Mouse (Mus musculus) intestine, embryonic 16.5 days (tissue): ENCODE measurements around the gene Gmeb2. TPM values are rescaled to one million over a fixed set of nuclear protein-coding genes. Genes with fewer than 3 reads are reported as not detected.
"Not testable (repeated sequence)": the region's sequence is repeated elsewhere in the genome, so short reads cannot be mapped to it uniquely, and the experiment has no call there.

Experiments
- ATAC-seq: fragments of 200-750 bp; cut with Nextera tagmentation; 2 replicates; pipeline ENCODE4 v1.8.0; 2017; ENCODE audit warnings: moderate TSS enrichment, moderate library complexity
- H3K27ac ChIP-seq: fragments of 300-500 bp; sonication (generic); 2 replicates; pipeline ENCODE4 v1.5.1; 2014; ENCODE audit warnings: mild to moderate bottlenecking, low read length
- H3K27me3 ChIP-seq: fragments of 300-500 bp; sonication (generic); replicated peaks from 2 replicates; pipeline ENCODE4 v1.6.1; 2014; ENCODE audit warnings: low read length, control low read depth, mixed read lengths; ENCODE audit not compliant: control insufficient read depth, insufficient read depth
- H3K36me3 ChIP-seq: fragments of 300-500 bp; sonication (generic); 2 replicates; pipeline ENCODE4 v1.6.1; 2014; ENCODE audit warnings: low read length, control low read depth; ENCODE audit not compliant: control insufficient read depth, insufficient read depth
- H3K4me1 ChIP-seq: fragments of 300-500 bp; sonication (generic); 2 replicates; pipeline ENCODE4 v1.6.1; 2014; ENCODE audit warnings: low read length, control low read depth, mixed read lengths; ENCODE audit not compliant: control insufficient read depth, insufficient read depth
- H3K4me2 ChIP-seq: fragments of 300-500 bp; sonication (generic); 2 replicates; pipeline ENCODE4 v1.6.1; 2014; ENCODE audit warnings: low read depth, low read length, control low read depth
- H3K4me3 ChIP-seq: fragments of 300-500 bp; sonication (generic); 2 replicates; pipeline ENCODE4 v1.5.1; 2014; ENCODE audit warnings: mild to moderate bottlenecking, low read length
- H3K9ac ChIP-seq: fragments of 300-500 bp; sonication (generic); 2 replicates; pipeline ENCODE4 v1.6.1; 2014; ENCODE audit warnings: low read depth, low read length
- H3K9me3 ChIP-seq: fragments of 300-500 bp; sonication (generic); 2 replicates; pipeline ENCODE4 v1.6.1; 2016; ENCODE audit warnings: low read length, control low read depth; ENCODE audit not compliant: control insufficient read depth
- WGBS: fragments of 180-500 bp; shearing (Covaris S2); extraction: QIAGEN DNeasy Blood & Tissue Kit; methylation state at CpG from one replicate; pipeline ENCODE4 v1.1.7; 2014; 5-methylcytosine and 5-hydroxymethylcytosine counted together
- polyA plus RNA-seq: library from polyadenylated mRNA; unstranded; fragments of >200 nt; fragmentation: Nextera tagmentation; extraction: Ambion mirVana; gene quantifications from 2 replicates; pipeline ENCODE4 v1.2.1, GENCODE M21; 2015

Gmeb2 gene
- polyA plus RNA-seq, result 11.7 and 12.9 TPM in 2 replicates

DNA sequence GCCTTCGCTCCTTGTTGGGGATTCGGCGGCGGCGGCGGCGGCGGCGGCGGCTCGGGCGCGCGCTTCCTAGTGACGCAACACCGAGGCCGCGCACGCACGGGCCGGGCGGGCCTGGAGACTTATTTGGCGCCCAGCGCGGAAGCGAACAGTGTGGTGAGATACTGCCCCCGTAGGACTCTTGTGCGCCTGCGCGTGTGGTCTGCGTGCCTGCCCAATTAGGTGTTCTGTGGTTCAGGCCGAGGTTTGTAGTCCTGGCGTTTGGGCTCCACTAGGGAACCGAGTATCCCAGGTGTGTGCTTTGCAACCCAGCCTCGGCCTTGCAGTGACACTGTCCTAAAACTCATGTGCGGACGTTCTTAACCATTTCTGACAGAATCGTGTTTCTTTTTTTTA is at the start of gene Gmeb2:
Gene Gmeb2 (minus strand): TSS at position 78 of the 393 bp plus-strand sequence.
- H3K36me3 ChIP-seq, H3K27me3 ChIP-seq, H3K9me3 ChIP-seq: not testable (repeated sequence)
- peaks cover 14% of the 10 kb centered on the region for H3K4me1 ChIP-seq
- ATAC-seq, result peak; percentile 98
- peak within 1 kb of the TSS; percentile 67 for H3K4me3 ChIP-seq
- H3K27ac ChIP-seq, result peak within 1 kb of the TSS; percentile 96
- peak within 1 kb of the TSS; percentile 92 for H3K9ac ChIP-seq
- H3K4me2 ChIP-seq, result peak within 1 kb of the TSS; percentile 69
- WGBS, result under 1% methylated on average over 30 of the region's 38 CpGs

DNA sequence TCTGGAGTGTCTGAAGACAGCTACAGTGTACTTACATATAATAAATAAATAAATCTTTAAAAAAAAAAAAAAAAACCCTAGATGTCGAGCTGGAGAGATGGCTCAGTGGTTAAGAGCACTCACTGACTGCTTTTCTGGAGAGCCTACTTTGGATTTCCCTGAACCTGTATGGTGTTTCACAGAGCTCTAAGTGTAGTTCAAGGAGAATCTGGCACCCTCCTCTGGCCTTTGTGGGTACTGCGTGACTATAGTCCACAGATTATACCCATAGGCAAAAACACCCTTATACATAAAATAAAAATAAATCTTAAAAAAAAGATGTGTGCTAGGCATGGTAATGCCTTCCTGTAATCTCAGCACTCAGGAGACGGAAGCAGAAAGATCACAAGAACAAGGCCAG is 46.2 kb upstream of the Gmeb2 start:
- Histone ChIP-seq H3K27me3 (no peaks in the 10 kb centered on the region), H3K4me1 (no peaks in the 10 kb centered on the region), H3K4me2 (no peak overlapping the region), H3K4me3 (no peak overlapping the region), H3K9me3 (no peaks in the 10 kb centered on the region), H3K27ac (no peak overlapping the region), H3K9ac (no peak overlapping the region), H3K36me3 (0 out of 2 replicates have a peak, but pooled peaks cover 5% of the 10 kb centered on the region)
- ATAC-seq, result peak; percentile 56
- WGBS, result 63% methylated on average over 3 of the region's 3 CpGs

DNA sequence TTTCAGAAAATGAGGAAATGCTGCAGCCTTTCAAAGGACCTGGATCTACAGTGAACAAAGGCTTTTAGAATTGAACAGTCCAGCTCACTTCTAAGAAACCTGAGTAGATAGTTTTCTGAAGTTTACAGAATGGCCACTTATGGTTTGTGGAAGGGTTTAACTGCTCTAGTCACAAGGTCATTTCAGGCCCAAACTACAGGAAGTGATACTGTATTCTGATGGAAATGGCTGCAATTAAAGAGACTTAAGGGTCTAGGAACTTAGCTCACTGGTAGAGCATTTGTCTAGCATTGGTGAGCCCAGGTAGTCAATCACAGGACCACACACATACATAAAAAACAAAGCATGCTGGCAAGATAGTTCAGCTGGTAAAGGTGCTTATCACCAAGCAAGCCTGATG is 44.7 kb upstream of the Gmeb2 start:
- no peaks in the 10 kb centered on the region for H3K36me3 ChIP-seq

DNA sequence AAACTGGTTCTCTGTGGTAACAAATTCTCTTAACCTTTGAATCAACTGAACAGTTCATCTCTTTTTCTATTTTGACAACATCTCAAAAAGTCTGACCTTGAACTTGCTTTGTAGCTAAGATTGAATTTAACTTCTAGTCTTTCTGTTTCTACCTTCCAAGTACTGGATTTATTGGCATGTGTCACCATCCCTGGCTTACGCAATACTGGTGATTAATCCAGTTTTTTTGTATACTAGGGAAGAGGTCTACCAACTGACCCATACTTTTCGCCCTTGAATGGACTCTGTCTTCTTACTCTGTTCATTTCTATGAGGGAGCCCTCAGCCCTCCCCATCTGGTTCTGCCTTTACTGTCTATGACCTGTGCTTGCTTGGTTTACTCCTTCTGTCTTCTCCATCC is 38.3 kb upstream of the Gmeb2 start:
- H3K9ac ChIP-seq, result no peak overlapping the region
- H3K4me2 ChIP-seq, result no peak overlapping the region
- ATAC-seq, result no peak
- H3K27ac ChIP-seq, result no peak overlapping the region
- no peaks in the 10 kb centered on the region for H3K27me3 ChIP-seq
- H3K4me1 ChIP-seq, result no peaks in the 10 kb centered on the region
- H3K4me3 ChIP-seq, result no peak overlapping the region
- WGBS, result 95% methylated on average over 2 of the region's 2 CpGs
- peaks cover 6% of the 10 kb centered on the region for H3K36me3 ChIP-seq
- no peaks in the 10 kb centered on the region for H3K9me3 ChIP-seq

More for the DNA sequence above, 44.7 kb upstream of the Gmeb2 start:
- Histone ChIP-seq H3K9ac (no peak overlapping the region), H3K27me3 (no peaks in the 10 kb centered on the region), H3K4me1 (no peaks in the 10 kb centered on the region), H3K4me3 (no peak overlapping the region), H3K4me2 (no peak overlapping the region), H3K27ac (no peak overlapping the region), H3K9me3 (no peaks in the 10 kb centered on the region)
- ATAC-seq, result no peak

DNA sequence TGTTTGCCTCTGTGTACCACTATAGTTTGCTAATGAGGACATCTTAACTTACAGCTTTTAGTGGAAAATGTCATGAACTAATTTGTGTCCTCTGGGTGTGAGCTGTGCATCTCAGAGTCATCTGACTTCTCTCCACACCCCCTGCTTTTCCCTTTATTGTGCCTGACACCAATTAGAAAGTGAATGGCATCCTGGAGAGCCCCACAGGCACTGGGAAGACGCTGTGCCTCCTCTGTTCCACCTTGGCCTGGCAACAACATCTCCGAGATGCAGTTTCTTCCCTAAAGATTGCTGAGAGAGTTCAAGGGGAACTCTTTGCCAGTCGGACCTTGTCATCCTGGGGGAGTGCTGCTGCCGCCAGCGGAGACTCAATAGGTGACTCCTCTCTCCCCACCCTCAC is 34.3 kb upstream of the Gmeb2 start:
- peaks cover 6% of the 10 kb centered on the region for H3K4me1 ChIP-seq
- no peak overlapping the region for H3K4me2 ChIP-seq
- 79% methylated on average over 5 of the region's 5 CpGs for WGBS
- ATAC-seq, result no peak
- no peak overlapping the region for H3K27ac ChIP-seq
- no peak overlapping the region for H3K9ac ChIP-seq
- H3K9me3 ChIP-seq, result no peaks in the 10 kb centered on the region
- H3K4me3 ChIP-seq, result no peak overlapping the region
- no peaks in the 10 kb centered on the region for H3K27me3 ChIP-seq
- peaks cover 6% of the 10 kb centered on the region for H3K36me3 ChIP-seq

DNA sequence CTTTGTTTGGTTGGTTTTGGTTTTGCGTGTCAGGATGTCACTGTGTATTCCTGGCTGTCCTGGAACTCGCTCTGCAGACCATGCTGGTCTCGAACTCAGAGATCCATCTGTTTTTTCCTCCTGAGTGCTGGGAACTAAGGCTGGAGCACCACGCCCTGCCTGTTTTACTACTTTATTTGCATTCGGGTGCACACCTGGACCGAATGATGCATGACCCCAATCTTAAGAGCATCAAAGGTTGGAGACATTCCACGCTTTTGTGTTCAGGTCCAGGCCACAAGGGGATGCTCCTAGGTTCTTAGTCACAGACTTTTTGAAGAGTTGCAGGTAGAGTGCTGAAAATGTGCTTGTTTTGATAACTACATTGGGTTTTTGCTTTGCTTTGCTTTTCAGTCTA is 32.3 kb upstream of the Gmeb2 start:
- Histone ChIP-seq H3K4me1 (peaks cover 6% of the 10 kb centered on the region), H3K27ac (peak overlapping the region; percentile 90; the same call in 1 of the 2 replicates), H3K9ac (peak overlapping the region; percentile 72), H3K27me3 (0 out of 2 replicates have a peak, but pooled peaks cover 4% of the 10 kb centered on the region), H3K4me3 (peak overlapping the region; percentile 75), H3K4me2 (peak overlapping the region; percentile 78), H3K36me3 (peaks cover 6% of the 10 kb centered on the region; the same call in 1 of the 2 replicates), H3K9me3 (no peaks in the 10 kb centered on the region)
- WGBS, result 12% methylated on average over 7 of the region's 7 CpGs
- no peak for ATAC-seq

DNA sequence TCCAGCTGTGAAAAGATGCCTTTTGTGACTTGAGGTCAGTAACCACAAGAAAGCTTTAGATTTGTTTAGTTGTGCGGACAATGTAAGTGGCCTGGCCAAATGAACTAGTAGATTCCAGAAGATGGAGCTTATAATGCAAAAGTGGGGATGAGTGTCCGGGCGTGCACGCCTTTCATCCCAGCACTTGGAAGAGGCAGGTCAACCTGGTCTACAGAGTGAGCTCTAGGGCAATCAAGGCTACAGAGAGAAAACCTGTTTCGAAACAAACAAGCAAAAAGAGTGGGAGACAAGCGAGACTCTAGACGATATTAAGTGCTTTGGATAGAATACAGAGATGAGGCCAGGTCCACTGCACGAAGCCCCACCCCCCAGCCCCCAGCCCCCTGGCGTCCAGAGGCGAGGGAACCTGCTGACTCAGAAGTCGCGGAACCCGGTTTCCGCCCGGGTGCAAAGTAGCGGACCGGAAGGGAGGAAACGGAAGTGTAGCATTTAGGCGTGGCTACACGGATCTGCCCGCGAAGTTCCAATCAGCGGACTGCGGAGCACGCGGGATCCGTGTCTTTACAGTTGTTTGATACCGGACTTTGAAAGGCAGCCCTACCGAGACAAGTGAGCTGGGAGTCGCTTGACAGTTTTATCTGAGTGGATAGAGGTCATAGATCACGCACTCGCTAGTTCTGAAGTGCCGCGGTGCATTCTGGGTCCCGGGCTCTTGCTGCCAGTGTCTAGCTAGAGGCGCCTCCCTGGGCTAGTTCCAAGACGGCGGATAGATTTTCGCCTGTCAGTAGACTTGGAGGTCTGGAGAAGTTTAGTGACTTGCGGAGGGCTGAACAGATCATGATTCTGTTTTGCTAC is 31.6 kb upstream of the Gmeb2 start, which contains the start of gene Rtel1:
Gene Rtel1 (plus strand): TSS at position 492 of the 855 bp plus-strand sequence.
- Histone ChIP-seq H3K9ac (peak within 1 kb of the TSS; percentile 72), H3K4me3 (peak within 1 kb of the TSS; percentile 75), H3K4me1 (peaks cover 6% of the 10 kb centered on the region), H3K27me3 (peaks cover 7% of the 10 kb centered on the region), H3K27ac (peak within 1 kb of the TSS; percentile 90), H3K4me2 (peak within 1 kb of the TSS; percentile 78), H3K9me3 (no peaks in the 10 kb centered on the region), H3K36me3 (peaks cover 3% of the 10 kb centered on the region; the same call in 1 of the 2 replicates)
- peak; percentile 97 for ATAC-seq
- WGBS, result 5% methylated on average over 40 of the region's 40 CpGs

DNA sequence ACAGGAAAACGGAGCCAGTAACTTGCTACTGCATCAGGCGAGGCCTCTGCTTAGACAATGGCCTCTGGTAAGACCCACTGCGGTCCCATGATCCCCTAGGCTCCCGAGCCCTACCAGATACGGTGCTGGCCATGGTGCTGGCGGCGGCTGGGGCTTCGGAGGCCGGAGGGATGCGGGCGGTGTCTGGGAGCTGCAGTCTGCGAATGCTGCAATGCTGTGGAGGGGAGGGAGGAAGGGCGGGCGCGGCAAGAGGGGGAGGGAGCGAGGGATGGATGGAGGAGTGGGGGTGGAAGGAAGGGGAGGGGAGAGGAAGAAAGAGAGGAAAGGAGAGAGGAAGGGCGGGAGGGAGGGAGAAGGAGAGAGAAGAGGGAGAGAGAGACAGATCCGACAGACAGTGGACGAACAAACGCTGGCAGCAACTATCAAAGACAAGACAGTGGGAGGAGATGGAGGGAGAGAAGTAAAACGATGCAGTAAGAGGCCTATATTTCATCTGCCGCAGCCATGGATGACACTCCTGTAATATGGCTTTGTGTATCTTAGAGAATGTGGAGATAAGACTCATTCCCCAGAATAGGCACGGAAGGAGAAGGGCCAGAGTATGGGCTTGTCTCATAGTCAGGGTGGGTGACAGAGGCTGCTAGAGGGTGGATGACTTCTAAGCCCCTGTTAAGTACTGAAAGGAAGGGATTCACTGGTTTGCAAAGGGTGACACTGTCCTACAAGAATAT is 26.4 kb upstream of the Gmeb2 start, which contains the start of gene Stmn3:
Gene Stmn3 (minus strand): TSS at position 421 of the 731 bp plus-strand sequence.
- no peaks in the 10 kb centered on the region for H3K36me3 ChIP-seq
- peak within 1 kb of the TSS; percentile 21 for H3K4me3 ChIP-seq
- H3K27me3 ChIP-seq, result peaks cover 31% of the 10 kb centered on the region
- peaks cover 5% of the 10 kb centered on the region; the same call in 1 of the 2 replicates for H3K4me1 ChIP-seq
- peak within 1 kb of the TSS; percentile 14; the same call in 1 of the 2 replicates for H3K4me2 ChIP-seq
- H3K27ac ChIP-seq, result no peak within 1 kb of the TSS
- WGBS, result 4% methylated on average over 23 of the region's 23 CpGs
- peak; percentile 74 for ATAC-seq
- 0 out of 2 replicates have a peak within 1 kb of the TSS, but pooled peaks have one; percentile 1 for H3K9ac ChIP-seq
- H3K9me3 ChIP-seq, result no peaks in the 10 kb centered on the region
